Mouse (Mus musculus) heart, embryonic 15.5 days (tissue): Measurements from ENCODE around the gene Slc1a4. TPM values are rescaled to one million over a fixed set of nuclear protein-coding genes. Genes with fewer than 3 reads are reported as not detected.
A peak's percentile ranks its signal among the peaks of the same experiment; 100 is the strongest.

Experiments
- ATAC-seq: fragments of 200-750 bp; cut with Nextera tagmentation; replicated peaks from 2 replicates; pipeline ENCODE4 v1.8.0; 2017; ENCODE audit warnings: low read depth, moderate TSS enrichment; ENCODE audit not compliant: insufficient number of reproducible peaks, insufficient read depth, low FRiP score
- H3K27ac ChIP-seq: fragments of 300-500 bp; sonication (generic); 2 replicates; pipeline ENCODE4 v1.5.1; 2015; ENCODE audit warnings: mild to moderate bottlenecking, inconsistent platforms
- H3K27me3 ChIP-seq: fragments of 300-500 bp; sonication (generic); 2 replicates; pipeline ENCODE4 v1.6.1; 2015; ENCODE audit warnings: inconsistent platforms
- H3K36me3 ChIP-seq: fragments of 300-500 bp; sonication (generic); 2 replicates; pipeline ENCODE4 v1.6.1; 2015; ENCODE audit warnings: mild to moderate bottlenecking, inconsistent platforms
- H3K4me1 ChIP-seq: fragments of 300-500 bp; sonication (generic); replicated peaks from 2 replicates; pipeline ENCODE4 v1.6.1; 2015; ENCODE audit warnings: inconsistent platforms
- H3K4me2 ChIP-seq: fragments of 300-500 bp; sonication (generic); 2 replicates; pipeline ENCODE4 v1.6.1; 2015; ENCODE audit warnings: inconsistent platforms, mild to moderate bottlenecking, moderate library complexity
- H3K4me3 ChIP-seq: fragments of 300-500 bp; sonication (generic); 2 replicates; pipeline ENCODE4 v1.5.1; 2015; ENCODE audit warnings: mild to moderate bottlenecking, inconsistent platforms
- H3K9ac ChIP-seq: fragments of 300-500 bp; sonication (generic); 2 replicates; pipeline ENCODE4 v1.6.1; 2015; ENCODE audit warnings: mild to moderate bottlenecking, inconsistent platforms
- H3K9me3 ChIP-seq: fragments of 300-500 bp; sonication (generic); replicated peaks from 2 replicates; pipeline ENCODE4 v1.6.1; 2016; ENCODE audit warnings: inconsistent platforms
- WGBS: fragments of 180-500 bp; shearing (Covaris S2); methylation state at CpG from one replicate; pipeline ENCODE4 v1.1.7; 2015; ENCODE audit warnings: mixed read lengths; 5-methylcytosine and 5-hydroxymethylcytosine counted together
- polyA plus RNA-seq: library from polyadenylated mRNA; unstranded; fragments of >200 nt; fragmentation: Nextera tagmentation; extraction: Ambion mirVana; gene quantifications from 2 replicates; pipeline ENCODE4 v1.2.1, GENCODE M21; 2015

Slc1a4 gene
- polyA plus RNA-seq, result 6.9 and 10.7 TPM in 2 replicates

GRCm38 (mm10) chr11:20332561-20333514 is at the start of gene Slc1a4:
Slc1a4 (minus strand) TSS chr11:20332713.
- peak within 1 kb of the TSS; percentile 99 for H3K4me2 ChIP-seq
- peak within 1 kb of the TSS; percentile 98 for H3K27ac ChIP-seq
- H3K4me3 ChIP-seq, result peak within 1 kb of the TSS; percentile 67
- WGBS, result under 1% methylated on average over 48 of the region's 48 CpGs
- H3K27me3 ChIP-seq, result peaks cover 4% of the 10 kb centered on the region; the same call in 1 of the 2 replicates
- no peaks in the 10 kb centered on the region for H3K36me3 ChIP-seq
- peak within 1 kb of the TSS; percentile 71 for H3K9ac ChIP-seq
- ATAC-seq, result peak; percentile 98
- peaks cover 12% of the 10 kb centered on the region for H3K4me1 ChIP-seq
- no peaks in the 10 kb centered on the region for H3K9me3 ChIP-seq

GRCm38 (mm10) chr11:20380106-20380505 is 47.6 kb upstream of the Slc1a4 start:
- H3K4me1 ChIP-seq, result no peaks in the 10 kb centered on the region
- H3K36me3 ChIP-seq, result no peaks in the 10 kb centered on the region
- H3K4me3 ChIP-seq, result no peak overlapping the region
- no peaks in the 10 kb centered on the region for H3K9me3 ChIP-seq
- H3K4me2 ChIP-seq, result no peak overlapping the region
- H3K9ac ChIP-seq, result no peak overlapping the region
- no peaks in the 10 kb centered on the region for H3K27me3 ChIP-seq
- H3K27ac ChIP-seq, result no peak overlapping the region
- no peak for ATAC-seq
- WGBS, result 74% methylated on average over 4 of the region's 4 CpGs

- H3K4me2 ChIP-seq, result no peak overlapping the region
- no peak overlapping the region for H3K27ac ChIP-seq
- ATAC-seq, result no peak
- peaks cover 11% of the 10 kb centered on the region for H3K4me1 ChIP-seq
- H3K9me3 ChIP-seq, result no peaks in the 10 kb centered on the region
- no peak overlapping the region for H3K9ac ChIP-seq
- 83% methylated on average over 7 of the region's 7 CpGs for WGBS
- H3K27me3 ChIP-seq, result no peaks in the 10 kb centered on the region
- H3K4me3 ChIP-seq, result no peak overlapping the region
- H3K36me3 ChIP-seq, result no peaks in the 10 kb centered on the region
Measured at GRCm38 (mm10) chr11:20376642-20377041, 44.1 kb upstream of the Slc1a4 start.

GRCm38 (mm10) chr11:20372616-20373211 is 40.2 kb upstream of the Slc1a4 start:
- 61% methylated on average over 8 of the region's 8 CpGs for WGBS

GRCm38 (mm10) chr11:20370486-20370885 is 38.0 kb upstream of the Slc1a4 start:
- Histone ChIP-seq H3K36me3 (no peaks in the 10 kb centered on the region), H3K9me3 (no peaks in the 10 kb centered on the region), H3K4me1 (peaks cover 11% of the 10 kb centered on the region), H3K27me3 (no peaks in the 10 kb centered on the region), H3K9ac (no peak overlapping the region), H3K27ac (no peak overlapping the region), H3K4me3 (no peak overlapping the region), H3K4me2 (no peak overlapping the region)
- ATAC-seq, result no peak
- WGBS, result 84% methylated on average over 2 of the region's 2 CpGs

More at GRCm38 (mm10) chr11:20372616-20373211, 40.2 kb upstream of the Slc1a4 start:
- Histone ChIP-seq H3K4me2 (no peak overlapping the region), H3K9ac (no peak overlapping the region), H3K4me3 (no peak overlapping the region), H3K27ac (no peak overlapping the region), H3K4me1 (peaks cover 11% of the 10 kb centered on the region), H3K36me3 (no peaks in the 10 kb centered on the region), H3K9me3 (no peaks in the 10 kb centered on the region), H3K27me3 (no peaks in the 10 kb centered on the region)
- no peak for ATAC-seq

GRCm38 (mm10) chr11:20366456-20366855 is 33.9 kb upstream of the Slc1a4 start:
- Histone ChIP-seq H3K9me3 (no peaks in the 10 kb centered on the region), H3K27ac (no peak overlapping the region), H3K4me3 (no peak overlapping the region), H3K27me3 (no peaks in the 10 kb centered on the region), H3K4me2 (no peak overlapping the region), H3K4me1 (no peaks in the 10 kb centered on the region), H3K36me3 (no peaks in the 10 kb centered on the region), H3K9ac (no peak overlapping the region)
- no peak for ATAC-seq
- WGBS, result 76% methylated on average over 1 of the region's 1 CpGs

GRCm38 (mm10) chr11:20361354-20361753 is 28.8 kb upstream of the Slc1a4 start:
- Histone ChIP-seq H3K27me3 (no peaks in the 10 kb centered on the region), H3K4me1 (no peaks in the 10 kb centered on the region), H3K9ac (no peak overlapping the region), H3K36me3 (no peaks in the 10 kb centered on the region), H3K27ac (no peak overlapping the region), H3K9me3 (no peaks in the 10 kb centered on the region), H3K4me3 (no peak overlapping the region), H3K4me2 (no peak overlapping the region)
- no peak for ATAC-seq
- WGBS, result 70% methylated on average over 3 of the region's 3 CpGs

GRCm38 (mm10) chr11:20357684-20358447 is 25.4 kb upstream of the Slc1a4 start:
- 73% methylated on average over 9 of the region's 9 CpGs for WGBS
- H3K27me3 ChIP-seq, result no peaks in the 10 kb centered on the region
- H3K36me3 ChIP-seq, result no peaks in the 10 kb centered on the region
- no peak for ATAC-seq
- no peak overlapping the region for H3K4me2 ChIP-seq
- H3K4me3 ChIP-seq, result no peak overlapping the region
- H3K9me3 ChIP-seq, result no peaks in the 10 kb centered on the region
- H3K9ac ChIP-seq, result no peak overlapping the region
- H3K4me1 ChIP-seq, result no peaks in the 10 kb centered on the region
- no peak overlapping the region for H3K27ac ChIP-seq

GRCm38 (mm10) chr11:20348466-20348865 is 16.0 kb upstream of the Slc1a4 start:
- peaks cover 4% of the 10 kb centered on the region for H3K4me1 ChIP-seq
- H3K36me3 ChIP-seq, result no peaks in the 10 kb centered on the region
- H3K27me3 ChIP-seq, result no peaks in the 10 kb centered on the region
- H3K9me3 ChIP-seq, result no peaks in the 10 kb centered on the region
- no peak overlapping the region for H3K4me2 ChIP-seq
- no peak for ATAC-seq
- WGBS, result 81% methylated on average over 2 of the region's 2 CpGs
- no peak overlapping the region for H3K4me3 ChIP-seq
- no peak overlapping the region for H3K9ac ChIP-seq
- H3K27ac ChIP-seq, result 0 out of 2 replicates have a peak overlapping the region, but pooled peaks have one; percentile 59

GRCm38 (mm10) chr11:20347548-20347947 is 15.0 kb upstream of the Slc1a4 start:
- Histone ChIP-seq H3K4me3 (no peak overlapping the region), H3K9me3 (no peaks in the 10 kb centered on the region), H3K27ac (peak overlapping the region; percentile 59), H3K4me1 (peaks cover 4% of the 10 kb centered on the region), H3K27me3 (no peaks in the 10 kb centered on the region), H3K36me3 (no peaks in the 10 kb centered on the region), H3K9ac (no peak overlapping the region), H3K4me2 (no peak overlapping the region)
- 27% methylated on average over 6 of the region's 6 CpGs for WGBS
- peak; percentile 64; the same call in 1 of the 2 replicates for ATAC-seq

GRCm38 (mm10) chr11:20346369-20346768 is 13.9 kb upstream of the Slc1a4 start:
- 72% methylated on average over 2 of the region's 2 CpGs for WGBS

More at GRCm38 (mm10) chr11:20346369-20346768, 13.9 kb upstream of the Slc1a4 start:
- no peaks in the 10 kb centered on the region for H3K36me3 ChIP-seq
- H3K4me3 ChIP-seq, result no peak overlapping the region
- H3K9me3 ChIP-seq, result no peaks in the 10 kb centered on the region
- no peaks in the 10 kb centered on the region for H3K27me3 ChIP-seq
- no peak overlapping the region for H3K9ac ChIP-seq
- peaks cover 4% of the 10 kb centered on the region for H3K4me1 ChIP-seq
- no peak overlapping the region for H3K4me2 ChIP-seq
- H3K27ac ChIP-seq, result no peak overlapping the region
- no peak for ATAC-seq
